Mouse (Mus musculus) lung, postnatal 25 days (tissue): Measurements from ENCODE around the gene Mecom.

Source experiments
- DNase-seq: peaks from one replicate; pipeline ENCODE4 v3.0.0; 2022; ENCODE audit warnings: low spot score

Gene Mecom

GRCm38 (mm10) chr3:30206123-30206522, 341.7 kb downstream of the Mecom start:
- no peak for DNase-seq

DNA sequence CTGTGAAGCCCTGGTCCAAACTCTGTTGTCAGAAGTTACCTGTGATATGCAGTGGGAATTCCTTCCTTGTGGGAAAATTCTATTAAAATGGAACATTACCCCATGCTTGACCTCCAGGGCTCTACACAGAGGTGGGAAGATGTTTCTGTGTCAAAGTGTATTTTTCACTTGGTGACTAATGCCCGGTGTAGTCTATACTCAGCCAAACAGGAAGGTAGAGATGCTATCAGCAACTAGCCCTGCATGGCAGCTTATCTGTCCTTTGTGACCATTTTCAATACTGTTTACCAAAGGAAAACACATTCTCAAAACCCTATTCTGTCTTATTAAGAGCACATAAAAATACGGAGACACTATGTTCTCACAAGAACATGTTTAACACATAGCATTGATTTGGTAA, 344.0 kb downstream of the Mecom start:
- DNase-seq = no peak

GRCm38 (mm10) chr3:30198854-30199253, 349.0 kb downstream of the Mecom start:
- peak; percentile 14 for DNase-seq

DNA sequence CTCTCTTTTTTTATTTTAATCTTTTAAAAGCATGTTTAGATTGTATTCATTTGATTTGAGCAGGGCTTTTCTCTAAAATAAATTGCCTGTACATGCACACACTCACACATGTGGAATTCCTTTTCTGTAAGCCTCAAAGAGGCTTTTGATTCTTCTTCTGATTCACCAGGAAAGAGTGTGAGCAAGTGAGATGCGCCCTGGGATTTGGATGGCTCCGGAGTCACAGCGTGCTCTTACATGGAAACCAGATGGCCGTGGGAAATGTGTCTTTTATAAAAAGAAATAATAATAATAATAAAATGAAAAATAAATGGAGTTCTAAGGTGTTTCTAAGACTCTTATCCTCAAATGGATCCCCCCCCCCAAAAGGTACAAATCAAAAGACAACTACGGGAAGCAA, 349.6 kb downstream of the Mecom start:
- no peak for DNase-seq

GRCm38 (mm10) chr3:30195186-30195585, 352.6 kb downstream of the Mecom start:
- no peak for DNase-seq

DNA sequence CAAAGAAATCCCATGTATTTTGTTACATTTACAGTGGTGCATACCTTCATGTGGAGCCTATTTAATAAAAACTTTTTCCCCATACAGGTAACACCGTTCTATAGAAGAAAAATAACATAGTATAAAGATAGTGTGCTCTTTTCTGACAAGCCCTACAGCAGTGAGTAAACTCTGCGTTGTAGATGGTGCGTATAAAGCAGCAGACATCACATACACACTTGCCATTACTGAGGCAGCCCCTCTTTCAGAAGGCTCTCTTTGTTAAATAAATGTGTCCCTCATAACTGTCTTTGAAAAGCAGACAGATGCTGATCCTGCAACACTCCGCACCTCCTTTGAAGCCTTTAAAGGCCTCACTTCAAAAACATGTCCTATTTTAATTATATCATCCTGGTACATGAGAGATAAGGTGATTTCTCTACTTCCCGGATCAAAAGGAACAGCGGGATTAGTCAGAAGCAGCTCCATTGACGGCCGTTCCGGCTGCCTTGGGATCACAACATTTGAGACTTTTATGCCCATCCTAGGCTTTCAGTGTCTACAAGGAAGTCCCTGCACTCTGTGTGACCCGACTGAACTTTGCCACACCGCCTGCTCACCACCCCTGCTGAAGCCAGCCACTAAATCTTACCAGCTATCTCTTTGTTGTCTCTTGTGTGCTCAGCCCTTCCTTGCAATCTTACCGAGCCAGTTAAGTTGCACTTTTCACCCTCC, 355.4 kb downstream of the Mecom start:
- DNase-seq = no peak

DNA sequence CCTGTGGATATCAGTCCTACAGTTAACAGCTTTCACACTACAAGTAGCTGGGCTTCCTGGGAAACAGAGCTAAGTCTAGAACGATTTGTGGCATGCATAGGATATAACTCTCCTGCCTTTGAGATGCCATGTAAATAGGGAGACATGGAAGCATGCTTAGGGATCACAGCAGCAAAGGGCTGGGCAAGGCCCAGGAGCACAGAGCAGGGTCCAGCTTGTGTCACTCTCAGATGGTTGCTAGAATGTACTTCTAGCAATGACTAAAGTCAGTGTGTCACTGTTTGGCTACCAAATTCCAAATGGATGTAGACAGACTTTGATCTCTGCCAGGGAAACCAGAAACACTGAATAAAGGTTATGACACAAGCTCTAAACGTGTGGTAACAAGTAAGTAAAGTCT, 358.5 kb downstream of the Mecom start:
- no peak for DNase-seq

GRCm38 (mm10) chr3:30187812-30188469, 359.9 kb downstream of the Mecom start:
- DNase-seq = peak; percentile 26

GRCm38 (mm10) chr3:30181807-30182481, 365.9 kb downstream of the Mecom start:
- DNase-seq = peak; percentile 24

- no peak for DNase-seq
Observed at GRCm38 (mm10) chr3:30176615-30177014, 371.2 kb downstream of the Mecom start.

DNA sequence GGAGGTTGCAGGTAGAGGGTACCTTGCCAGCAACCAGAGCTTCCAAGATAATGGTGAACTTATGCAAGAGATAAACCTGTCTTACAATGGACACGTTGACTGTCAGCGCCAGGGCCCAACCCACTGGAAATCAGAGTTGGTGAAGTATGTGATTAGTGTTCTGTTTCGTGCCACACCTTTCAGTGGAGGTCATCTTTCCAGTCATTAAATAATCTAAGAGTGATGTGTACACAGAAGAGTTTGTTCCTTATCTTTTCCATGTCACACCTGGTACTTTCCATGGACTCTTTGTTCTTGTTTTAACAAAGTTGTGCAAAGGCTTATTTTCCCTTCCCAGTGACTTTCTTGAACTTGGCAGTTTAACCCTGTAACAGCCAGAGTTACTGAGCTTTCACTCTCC, 374.0 kb downstream of the Mecom start:
- DNase-seq = no peak

- no peak for DNase-seq
Observed at GRCm38 (mm10) chr3:30168396-30169186, 379.2 kb downstream of the Mecom start.

DNA sequence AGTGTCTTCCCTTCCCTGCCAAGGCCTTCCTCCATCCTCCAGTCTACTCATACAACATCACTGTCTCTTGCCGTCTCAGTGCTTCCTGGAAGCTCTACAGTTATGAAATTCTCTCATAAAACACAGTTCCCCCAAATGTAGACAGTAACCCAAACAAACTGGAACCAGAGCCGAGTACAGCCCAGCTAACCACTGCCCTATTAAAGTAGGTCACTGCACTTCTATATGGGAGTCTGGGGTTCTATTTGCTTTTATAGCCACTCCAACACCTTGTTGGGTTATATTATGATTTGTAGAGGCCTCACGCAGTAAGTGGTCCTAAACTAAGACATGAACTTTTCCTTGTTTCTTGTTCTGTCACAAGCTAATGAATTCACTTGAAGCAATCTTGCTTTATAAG, 380.8 kb downstream of the Mecom start:
- DNase-seq = no peak

GRCm38 (mm10) chr3:30164834-30165233, 383.0 kb downstream of the Mecom start:
- no peak for DNase-seq

GRCm38 (mm10) chr3:30163390-30163789, 384.4 kb downstream of the Mecom start:
- no peak for DNase-seq

GRCm38 (mm10) chr3:30160961-30161670, 386.7 kb downstream of the Mecom start:
- DNase-seq = no peak

DNA sequence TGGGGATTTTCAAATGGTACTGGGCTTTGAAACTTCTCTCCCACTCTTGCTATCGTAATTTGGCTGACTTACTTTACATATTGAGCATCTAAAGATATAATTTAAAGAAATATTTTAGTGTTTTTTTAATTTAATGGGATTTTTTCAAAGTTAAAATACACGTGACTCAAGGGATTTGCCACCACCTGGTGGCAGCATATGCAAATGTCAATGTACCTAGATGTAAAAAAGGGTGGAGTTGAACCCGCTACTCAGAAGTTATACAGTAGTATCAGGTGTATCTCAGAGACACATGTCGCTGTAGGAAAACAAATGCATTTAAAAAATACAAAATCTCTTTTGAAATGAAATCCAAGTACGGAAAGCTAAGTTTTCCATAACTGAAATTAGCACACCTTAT, 387.5 kb downstream of the Mecom start:
- DNase-seq = no peak

GRCm38 (mm10) chr3:30157128-30157670, 390.6 kb downstream of the Mecom start:
- no peak for DNase-seq

DNA sequence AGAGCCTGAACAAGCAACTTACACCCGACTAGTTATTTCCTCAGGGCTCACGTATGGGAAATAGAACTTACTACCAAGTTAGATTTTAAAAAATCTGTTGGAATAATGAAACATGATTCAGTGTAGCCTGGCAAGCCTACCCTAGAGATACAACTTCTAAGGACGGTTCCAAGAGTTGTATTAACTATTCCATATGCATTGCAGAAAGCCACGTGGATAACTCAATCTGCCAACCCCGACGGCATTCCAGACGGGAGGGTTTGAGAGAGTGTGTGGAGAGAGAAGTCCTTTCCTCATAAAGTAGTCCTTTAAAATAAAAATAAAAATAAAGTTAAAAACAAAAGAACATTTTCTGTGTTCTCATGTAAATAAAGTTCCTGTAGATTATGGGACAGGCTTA, 393.4 kb downstream of the Mecom start:
- DNase-seq = no peak

DNA sequence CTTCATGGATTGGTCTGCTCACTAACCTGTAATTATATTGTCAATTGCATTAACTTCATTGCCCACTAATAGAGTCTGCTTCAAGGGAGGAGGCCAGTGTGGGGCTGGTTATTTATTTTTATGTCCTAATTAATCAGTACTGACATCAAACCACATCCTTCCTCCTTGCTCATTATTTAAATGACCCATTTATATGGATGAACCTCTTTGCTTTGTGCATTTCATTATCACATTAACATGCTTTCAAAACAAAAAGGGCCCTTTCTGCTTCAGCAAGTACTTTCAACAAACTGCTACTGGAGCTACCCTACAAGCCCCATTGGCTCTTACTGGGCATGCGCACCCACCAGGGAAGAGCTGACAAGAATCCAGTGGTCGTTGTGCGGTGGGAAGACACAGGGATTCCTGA, 393.9 kb downstream of the Mecom start:
- DNase-seq = no peak

GRCm38 (mm10) chr3:30150071-30150470, 397.7 kb downstream of the Mecom start:
- DNase-seq = no peak
